Mouse (Mus musculus): ENCODE results near the gene Cradd. TPM values are rescaled to one million over a fixed set of nuclear protein-coding genes. Genes with fewer than 3 reads are reported as not detected.

Gene Cradd
- total RNA-seq, 2 experiments from 2014 or later = 13.0 to 14.0 TPM

DNA sequence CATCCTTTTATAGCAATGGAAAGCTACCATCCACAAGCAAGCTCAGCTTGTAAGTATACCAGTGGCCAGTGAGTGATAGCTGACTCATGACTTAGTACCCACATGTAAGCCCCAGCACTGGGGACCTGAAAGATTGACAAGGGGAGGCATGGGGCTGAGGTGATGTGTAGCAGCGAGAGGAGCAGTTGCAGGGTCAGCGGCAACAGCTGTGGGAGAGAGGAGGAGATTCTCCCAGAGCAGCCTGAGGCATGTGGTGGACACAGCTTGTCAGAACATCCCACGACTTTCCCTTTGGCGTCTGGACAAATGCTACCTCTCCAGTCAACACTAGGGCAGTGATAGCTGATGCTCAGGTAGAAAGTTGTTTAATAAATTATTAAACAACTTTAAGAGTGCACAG, 190.9 kb downstream of the Cradd start:
- DNase-seq (ENCODE audit: low spot score in 2 of 2) = no peak

Other genes with a start within 250 kb of the Cradd start
- 10 to 100 TPM; 41.3 to 44.5 TPM for gene Socs2, start 93.0 kb upstream of the Cradd start, total RNA-seq (2021)
- 100 to 1,000 TPM in 1 of 2 experiments, 10 to 100 TPM in 1; 99.7 to 102 TPM for gene Mrpl42, start 177.8 kb upstream of the Cradd start, total RNA-seq (2021)
- gene Ube2n, start 191.0 kb upstream of the Cradd start, total RNA-seq (2021) = 100 to 1,000 TPM; 135 to 136 TPM
- 100 to 1,000 TPM; 126 to 147 TPM for gene Nudt4, start 240.0 kb upstream of the Cradd start, total RNA-seq (2021)

Data from adrenal gland, postnatal 4 days (tissue).